Comparison of ENCODE assay signal across 8 mouse cellular contexts in the genomic region with DNA sequence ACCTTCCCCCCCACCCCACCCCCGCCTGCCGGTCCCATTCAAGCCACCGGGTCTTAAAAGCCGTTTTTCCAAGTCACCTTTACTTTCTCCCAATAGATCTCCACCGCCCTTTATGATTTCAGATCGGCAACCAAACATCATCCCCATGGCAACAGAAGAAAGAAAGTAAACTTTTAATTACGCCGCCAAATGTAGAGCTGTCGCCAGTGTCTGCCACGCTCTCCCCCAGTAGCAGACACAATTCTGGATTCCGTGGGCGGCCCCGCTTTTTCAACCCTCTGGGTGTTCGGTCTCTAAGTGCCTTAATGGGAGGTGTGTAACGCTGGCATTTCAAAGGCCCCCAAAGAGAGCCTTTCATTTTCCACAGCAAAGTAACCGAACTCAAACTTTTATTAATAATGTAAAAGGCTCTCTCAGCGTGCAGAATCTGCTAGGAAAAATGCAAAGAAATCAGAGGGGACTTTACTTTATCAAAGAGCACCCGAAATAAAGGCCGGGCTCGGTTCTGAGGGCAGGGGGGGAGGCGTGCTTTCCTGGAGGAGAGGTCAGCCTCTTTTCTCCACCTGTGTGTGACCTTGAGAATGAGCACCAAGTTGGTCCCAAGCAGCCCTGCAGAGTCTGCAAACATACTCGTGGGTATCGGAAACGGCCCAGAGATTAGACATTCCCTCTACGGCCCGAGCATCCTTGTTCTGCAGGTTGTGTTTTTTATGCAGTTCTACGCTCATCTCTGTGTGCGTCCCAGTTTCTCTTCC. TPM values are rescaled to one million over a fixed set of nuclear protein-coding genes. Genes with fewer than 3 reads are reported as not detected.
DNase-seq lines count a peak whose midpoint lies in the region; ATAC-seq and TF ChIP-seq lines count a peak whose summit lies in the region.
"Had no signal": no experiment of that assay in that cellular context is flagged by ENCODE, and none has a peak within 500 bp of the region (broad histone marks: within the 10 kb centered on the region; RNA-seq: fewer than 3 reads in every experiment).

No protein-coding gene starts in this region.

- H3K36me3 ChIP-seq in embryonic facial prominence, embryonic 14.5 days (ENCODE audit: control insufficient read depth, insufficient read depth, low read length) = no peaks in the 10 kb centered on the region
- H3K36me3 ChIP-seq in hindbrain, embryonic 15.5 days = no peaks in the 10 kb centered on the region

- WGBS in embryonic facial prominence, embryonic 14.5 days = 11% methylated on average over 28 of the region's 28 CpGs
- 5% methylated on average over 28 of the region's 28 CpGs for WGBS in hindbrain, embryonic 15.5 days
- WGBS in olfactory bulb, adult 2 months = 7% methylated on average over 28 of the region's 28 CpGs

- no peak overlapping the region for H3K27ac ChIP-seq in embryonic facial prominence, embryonic 14.5 days (replicated peaks; ENCODE audit: low read depth, low read length)
- no peak overlapping the region for H3K27ac ChIP-seq in hindbrain, embryonic 15.5 days (replicated peaks)
- no peak overlapping the region for H3K27ac ChIP-seq in olfactory bulb, adult 2 months (ENCODE audit: insufficient read depth, low read depth, low read length)

- TF ChIP-seq CTCF in olfactory bulb, adult 2 months (IDR thresholded peaks at IDR 0.05; ENCODE audit: insufficient read depth, low read depth, low read length) = no peak

- no peaks in the 10 kb centered on the region for H3K9me3 ChIP-seq in embryonic facial prominence, embryonic 14.5 days (ENCODE audit: control insufficient read depth, low read length)
- H3K9me3 ChIP-seq in hindbrain, embryonic 15.5 days = no peaks in the 10 kb centered on the region

- 0 out of 2 replicates have a peak overlapping the region, but pooled peaks have one; percentile 14 for H3K9ac ChIP-seq in embryonic facial prominence, embryonic 14.5 days (ENCODE audit: low read depth, low read length)
- H3K9ac ChIP-seq in hindbrain, embryonic 15.5 days = no peak overlapping the region

- DNase-seq in left cerebral cortex, adult 18-20 months (ENCODE audit: low spot score in 2 of 2) = peak; percentile 14 to 25
- DNase-seq in left cerebral cortex, adult 11 months (ENCODE audit: low spot score) = no peak
- no peak for DNase-seq in embryonic facial prominence, embryonic 14.5 days (ENCODE audit: low spot score)
- DNase-seq in urinary bladder, postnatal 36 days (ENCODE audit: low spot score in 2 of 2) = no peak
- DNase-seq: kidney, postnatal 25 days had no signal

- no peak for TF ChIP-seq POLR2A in olfactory bulb, adult 2 months (IDR thresholded peaks at IDR 0.05; ENCODE audit: insufficient read depth, low read depth, low read length)

- peak overlapping the region; percentile 30 for H3K4me3 ChIP-seq in embryonic facial prominence, embryonic 14.5 days (ENCODE audit: low read depth, low read length)
- H3K4me3 ChIP-seq in hindbrain, embryonic 15.5 days = peak overlapping the region; percentile 19
- peak overlapping the region; percentile 3; the same call in 1 of the 2 replicates for H3K4me3 ChIP-seq in olfactory bulb, adult 2 months (ENCODE audit: insufficient read depth, low read depth, low read length)

- H3K4me1 ChIP-seq in embryonic facial prominence, embryonic 14.5 days (ENCODE audit: control insufficient read depth, insufficient read depth, low read length) = peaks cover 14% of the 10 kb centered on the region
- H3K4me1 ChIP-seq in hindbrain, embryonic 15.5 days (replicated peaks) = peaks cover 19% of the 10 kb centered on the region
- peaks cover 12% of the 10 kb centered on the region for H3K4me1 ChIP-seq in olfactory bulb, adult 2 months (ENCODE audit: control insufficient read depth, insufficient read depth, low read length)

- peak overlapping the region; percentile 49 for H3K4me2 ChIP-seq in embryonic facial prominence, embryonic 14.5 days (ENCODE audit: low read depth, low read length)
- peak overlapping the region; percentile 53 for H3K4me2 ChIP-seq in hindbrain, embryonic 15.5 days

- ATAC-seq in embryonic facial prominence, embryonic 14.5 days (ENCODE audit: low read depth) = no peak
- ATAC-seq in hindbrain, embryonic 15.5 days (ENCODE audit: low FRiP score, low read depth) = no peak
- no peak for ATAC-seq in megakaryocyte, adult 5-6 weeks (ENCODE audit: poor library complexity, severe bottlenecking)

- H3K27me3 ChIP-seq in embryonic facial prominence, embryonic 14.5 days (replicated peaks; ENCODE audit: control insufficient read depth, insufficient read depth, low read length) = peaks cover 20% of the 10 kb centered on the region
- peaks cover 3% of the 10 kb centered on the region; the same call in 1 of the 2 replicates for H3K27me3 ChIP-seq in hindbrain, embryonic 15.5 days

RNA-seq across cellular contexts. Expression of gene Fzd10, which starts 48.3 kb away (rescaled TPM):
- total RNA-seq in left cerebral cortex, adult 18-20 months (2021) = 1 to 10 TPM; 1.7 to 1.8 TPM
- 4.7 and 7.6 TPM in 2 replicates for polyA plus RNA-seq in embryonic facial prominence, embryonic 14.5 days (2014; fragmentation: Nextera tagmentation; extraction: Ambion mirVana)
- polyA plus RNA-seq in hindbrain, embryonic 15.5 days (2015; fragmentation: Nextera tagmentation; extraction: Ambion mirVana) = 4.4 and 5.8 TPM in 2 replicates
- not detected in 2 replicates for polyA plus RNA-seq in olfactory bulb, adult 2 months (2012; ENCODE audit: insufficient read depth, insufficient read length, low replicate concordance, missing spikeins)
- not detected in 2 replicates for total RNA-seq in megakaryocyte, adult 5-6 weeks (2015)
- total RNA-seq in megakaryocyte, adult 5-6 weeks (2017) = 0.11 TPM in 1 of 2 replicates, not detected in the other

Comparison
In these comparisons a context has a peak if more than half of its experiments do, and no peak if none do; other contexts are left out.
1. DNase-seq: peak in left cerebral cortex, adult 18-20 months (2 of 2); none in left cerebral cortex, adult 11 months (single experiment), embryonic facial prominence, embryonic 14.5 days (single experiment) and urinary bladder, postnatal 36 days (0 of 2).
2. Peak in every context shown above with its lines, with median percentiles within 50 percentile points of each other: H3K4me3 ChIP-seq.